8 mouse cellular contexts compared by ENCODE assay signal in the genomic region with DNA sequence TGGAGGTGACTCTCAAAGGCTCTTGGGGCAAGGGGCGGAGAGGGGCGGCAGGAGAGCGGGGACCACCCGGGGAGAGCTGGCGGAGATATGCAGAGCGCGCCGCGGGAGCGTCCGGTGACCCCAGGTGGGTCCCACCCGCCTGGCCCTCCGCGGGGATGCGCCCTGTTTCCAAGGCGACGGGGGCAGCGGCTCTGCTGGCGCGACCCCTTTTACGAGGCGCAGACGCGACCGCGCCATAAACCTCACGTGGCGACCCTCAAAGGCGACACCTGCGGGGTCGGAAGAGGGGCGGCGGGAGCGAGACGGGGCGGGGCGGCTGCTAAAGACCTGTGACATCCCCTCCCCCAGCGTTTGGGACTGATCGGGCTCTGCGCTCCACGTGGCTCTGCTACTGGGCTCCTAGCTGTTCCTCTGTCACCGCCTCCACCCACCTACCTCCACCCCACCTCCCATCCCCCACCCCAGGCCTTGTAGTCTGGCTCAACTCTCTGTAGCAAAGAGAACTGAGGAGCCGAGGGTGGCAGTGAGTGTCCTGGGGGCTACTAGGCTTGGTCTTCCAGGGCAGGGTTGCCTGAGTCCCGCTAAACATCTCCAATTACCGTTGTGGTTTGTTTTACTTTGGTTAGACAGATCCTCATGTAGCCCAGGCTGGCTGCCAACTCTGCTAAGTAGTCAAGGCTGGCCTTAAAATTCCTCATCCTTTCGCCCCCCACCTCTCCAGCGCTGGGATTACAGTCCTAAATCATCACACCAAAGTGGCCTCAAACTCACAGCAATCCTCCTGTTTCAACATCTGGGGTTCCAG. TPM values are rescaled to one million over a fixed set of nuclear protein-coding genes. Genes with fewer than 3 reads are reported as not detected.
DNase-seq lines count a peak whose midpoint lies in the region; ATAC-seq and TF ChIP-seq lines count a peak whose summit lies in the region.

No protein-coding gene starts in this region.

- H3K27me3 ChIP-seq in heart, embryonic 10.5 days (ENCODE audit: insufficient read depth, poor library complexity, severe bottlenecking) = peaks cover 96% of the 10 kb centered on the region
- peaks cover 11% of the 10 kb centered on the region for H3K27me3 ChIP-seq in hindbrain, embryonic 16.5 days (replicated peaks; ENCODE audit: control insufficient read depth, insufficient read depth, low read length)
- peaks cover 14% of the 10 kb centered on the region for H3K27me3 ChIP-seq in midbrain, embryonic 16.5 days (ENCODE audit: control insufficient read depth, insufficient read depth, low read depth, low read length)
- no peaks in the 10 kb centered on the region; the same call in 1 of the 2 replicates for H3K27me3 ChIP-seq in cerebellum, adult 2 months (ENCODE audit: control insufficient read depth, insufficient read depth, low read length)

- peak overlapping the region; percentile 93 for H3K4me2 ChIP-seq in hindbrain, embryonic 16.5 days (ENCODE audit: low read length)
- peak overlapping the region; percentile 87 for H3K4me2 ChIP-seq in midbrain, embryonic 16.5 days (ENCODE audit: low read length)

- no peak for TF ChIP-seq CTCF in brain, embryonic 14.5 days (IDR thresholded peaks at IDR 0.05; ENCODE audit: borderline replicate concordance, extremely low read depth, insufficient read depth, insufficient read length)
- TF ChIP-seq CTCF in cerebellum, adult 2 months (IDR thresholded peaks at IDR 0.05; ENCODE audit: borderline replicate concordance, insufficient read depth, low read depth, low read length) = no peak

- intact Hi-C loops in heart, postnatal 36 days (cut with DNase I) = no loop called here

- peak overlapping the region; percentile 79 for H3K27ac ChIP-seq in heart, embryonic 10.5 days
- H3K27ac ChIP-seq in hindbrain, embryonic 16.5 days (ENCODE audit: low read depth, low read length) = no peak overlapping the region
- H3K27ac ChIP-seq in midbrain, embryonic 16.5 days (ENCODE audit: low read length) = no peak overlapping the region
- H3K27ac ChIP-seq in cerebellum, adult 2 months (ENCODE audit: insufficient read depth, low read length) = no peak overlapping the region

- no peak for DNase-seq in heart, embryonic 10.5 days (ENCODE audit: low spot score)
- no peak for DNase-seq in heart, postnatal 36 days
- peak; percentile 37 for DNase-seq in brain, embryonic 14.5 days (ENCODE audit: low read depth)
- DNase-seq in cerebellum, adult 2 months = no peak
- no peak for DNase-seq in cerebellum, postnatal 4 days (ENCODE audit: low spot score in 2 of 2)

- peak; percentile 40; the same call in 1 of the 2 replicates for ATAC-seq in hindbrain, embryonic 16.5 days
- ATAC-seq in midbrain, embryonic 16.5 days = peak; percentile 13; the same call in 1 of the 2 replicates
- ATAC-seq in frontal cortex, adult (ENCODE audit: low TSS enrichment) = no peak

- WGBS in heart, embryonic 10.5 days = 2% methylated on average over 46 of the region's 47 CpGs
- WGBS in hindbrain, embryonic 16.5 days = under 1% methylated on average over 44 of the region's 47 CpGs
- WGBS in midbrain, embryonic 16.5 days = 2% methylated on average over 44 of the region's 47 CpGs
- 5% methylated on average over 47 of the region's 47 CpGs for whole genome bisulfite sequencing in cerebellum, adult 2 months

- H3K9me3 ChIP-seq in heart, embryonic 10.5 days = no peaks in the 10 kb centered on the region
- no peaks in the 10 kb centered on the region for H3K9me3 ChIP-seq in hindbrain, embryonic 16.5 days (ENCODE audit: control insufficient read depth, low read length)
- H3K9me3 ChIP-seq in midbrain, embryonic 16.5 days (replicated peaks; ENCODE audit: control insufficient read depth, low read length, poor library complexity, severe bottlenecking) = no peaks in the 10 kb centered on the region

- H3K4me1 ChIP-seq in heart, embryonic 10.5 days = peaks cover 70% of the 10 kb centered on the region
- peaks cover 19% of the 10 kb centered on the region for H3K4me1 ChIP-seq in hindbrain, embryonic 16.5 days (ENCODE audit: control insufficient read depth, insufficient read depth, low read depth, low read length)
- peaks cover 24% of the 10 kb centered on the region for H3K4me1 ChIP-seq in midbrain, embryonic 16.5 days (ENCODE audit: control insufficient read depth, insufficient read depth, low read length)
- H3K4me1 ChIP-seq in cerebellum, adult 2 months (ENCODE audit: control insufficient read depth, insufficient read depth, low read length) = peaks cover 4% of the 10 kb centered on the region; the same call in 1 of the 2 replicates

- H3K36me3 ChIP-seq in heart, embryonic 10.5 days = no peaks in the 10 kb centered on the region
- no peaks in the 10 kb centered on the region for H3K36me3 ChIP-seq in hindbrain, embryonic 16.5 days (ENCODE audit: control insufficient read depth, insufficient read depth, low read length)
- H3K36me3 ChIP-seq in midbrain, embryonic 16.5 days (ENCODE audit: control insufficient read depth, insufficient read depth, low read length) = no peaks in the 10 kb centered on the region

- peak overlapping the region; percentile 62 for H3K4me3 ChIP-seq in heart, embryonic 10.5 days
- H3K4me3 ChIP-seq in hindbrain, embryonic 16.5 days (ENCODE audit: low read length) = peak overlapping the region; percentile 43
- H3K4me3 ChIP-seq in midbrain, embryonic 16.5 days (ENCODE audit: low read depth, low read length) = peak overlapping the region; percentile 43
- H3K4me3 ChIP-seq in cerebellum, adult 2 months (replicated peaks; ENCODE audit: insufficient read depth, low read depth, low read length) = no peak overlapping the region

- TF ChIP-seq POLR2A in brain, embryonic 14.5 days (IDR thresholded peaks at IDR 0.05; ENCODE audit: borderline replicate concordance, extremely low read depth, insufficient read depth, insufficient read length, poor library complexity, severe bottlenecking) = no peak
- no peak for TF ChIP-seq POLR2A in cerebellum, adult 2 months (IDR thresholded peaks at IDR 0.05; ENCODE audit: borderline replicate concordance, insufficient read depth, low read length)

- H3K9ac ChIP-seq in hindbrain, embryonic 16.5 days (ENCODE audit: low read depth, low read length) = peak overlapping the region; percentile 64
- H3K9ac ChIP-seq in midbrain, embryonic 16.5 days (ENCODE audit: low read depth, low read length) = peak overlapping the region; percentile 55

RNA-seq across cellular contexts. Expression of gene Epha2, which starts 9.3 kb away (rescaled TPM):
- polyA plus RNA-seq in heart, embryonic 10.5 days (2016; fragmentation: Nextera tagmentation; extraction: Ambion mirVana) = 5.2 and 6.3 TPM in 2 replicates
- 1 to 10 TPM; 5.4 to 7.0 TPM for total RNA-seq in heart, postnatal 36 days (2021)
- 4.1 and 6.4 TPM in 2 replicates for polyA plus RNA-seq in brain, embryonic 14.5 days (2012; rRNA removed)
- polyA plus RNA-seq in hindbrain, embryonic 16.5 days (2015; fragmentation: Nextera tagmentation; extraction: Ambion mirVana) = 1.1 TPM in 2 replicates
- 0.94 and 1.0 TPM in 2 replicates for polyA plus RNA-seq in midbrain, embryonic 16.5 days (2015; fragmentation: Nextera tagmentation; extraction: Ambion mirVana)
- 1.9 and 2.0 TPM in 2 replicates for polyA plus RNA-seq in cerebellum, adult 2 months (2012; rRNA removed)

RNA-seq across cellular contexts. Expression of gene Arhgef19, which starts 52.5 kb away (rescaled TPM):
- 1.2 and 3.7 TPM in 2 replicates for polyA plus RNA-seq in heart, embryonic 10.5 days (2016; fragmentation: Nextera tagmentation; extraction: Ambion mirVana)
- 10 to 100 TPM; 22.2 to 39.7 TPM for total RNA-seq in heart, postnatal 36 days (2021)
- 1.5 and 2.6 TPM in 2 replicates for polyA plus RNA-seq in brain, embryonic 14.5 days (2012; rRNA removed)
- 1.7 and 2.0 TPM in 2 replicates for polyA plus RNA-seq in hindbrain, embryonic 16.5 days (2015; fragmentation: Nextera tagmentation; extraction: Ambion mirVana)
- polyA plus RNA-seq in midbrain, embryonic 16.5 days (2015; fragmentation: Nextera tagmentation; extraction: Ambion mirVana) = 1.1 and 1.3 TPM in 2 replicates
- 14.0 and 15.0 TPM in 2 replicates for polyA plus RNA-seq in cerebellum, adult 2 months (2012; rRNA removed)
